Mouse (Mus musculus) lung, postnatal 0 days (tissue): ENCODE measurements around the gene Vpreb3. TPM values are rescaled to one million over a fixed set of nuclear protein-coding genes. Genes with fewer than 3 reads are reported as not detected.

ENCODE experiments used
- ATAC-seq: fragments of 200-750 bp; cut with Nextera tagmentation; 2 replicates; pipeline ENCODE4 v1.8.0; 2017; ENCODE audit warnings: moderate library complexity
- DNase-seq: peaks from one replicate; pipeline ENCODE4 v3.0.0-alpha.2; 2016; ENCODE audit warnings: low spot score
- H3K27ac ChIP-seq: fragments of 300-500 bp; sonication (generic); 2 replicates; pipeline ENCODE4 v1.5.1; 2014; ENCODE audit warnings: antibody characterized with exemption, mild to moderate bottlenecking, low read length, mixed read lengths
- H3K27me3 ChIP-seq: fragments of 300-500 bp; sonication (generic); replicated peaks from 2 replicates; pipeline ENCODE4 v1.6.1; 2014; ENCODE audit warnings: low read length, mixed read lengths; ENCODE audit not compliant: insufficient read depth
- H3K36me3 ChIP-seq: fragments of 300-500 bp; sonication (generic); 2 replicates; pipeline ENCODE4 v1.6.1; 2014; ENCODE audit warnings: low read length, mixed read lengths; ENCODE audit not compliant: insufficient read depth
- H3K4me1 ChIP-seq: fragments of 300-500 bp; sonication (generic); 2 replicates; pipeline ENCODE4 v1.6.1; 2014; ENCODE audit warnings: antibody characterized with exemption, low read depth, low read length, mixed read lengths; ENCODE audit not compliant: insufficient read depth
- H3K4me2 ChIP-seq: fragments of 300-500 bp; sonication (generic); replicated peaks from 2 replicates; pipeline ENCODE4 v1.6.1; 2014; ENCODE audit warnings: low read depth, mild to moderate bottlenecking, low read length, moderate library complexity, mixed read lengths
- H3K4me3 ChIP-seq: fragments of 300-500 bp; sonication (generic); 2 replicates; pipeline ENCODE4 v1.5.1; 2014; ENCODE audit warnings: low read depth, low read length
- H3K9ac ChIP-seq: fragments of 300-500 bp; sonication (generic); replicated peaks from 2 replicates; pipeline ENCODE4 v1.6.1; 2014; ENCODE audit warnings: low read depth, mild to moderate bottlenecking
- H3K9me3 ChIP-seq: fragments of 300-500 bp; sonication (generic); 2 replicates; pipeline ENCODE4 v1.6.1; 2016; ENCODE audit warnings: low read length, mixed read lengths
- CTCF ChIP-seq: IDR thresholded peaks from 2 replicates; pipeline ENCODE4 v1.5.1; 2016; ENCODE audit warnings: antibody characterized with exemption, mild to moderate bottlenecking
- EP300 ChIP-seq: IDR thresholded peaks from 2 replicates; pipeline ENCODE4 v1.6.1; 2016; ENCODE audit warnings: antibody characterized with exemption, mild to moderate bottlenecking, control low read depth
- WGBS: fragments of 180-500 bp; shearing (Covaris S2); extraction: QIAGEN DNeasy Blood & Tissue Kit; methylation state at CpG from one replicate; pipeline ENCODE4 v1.1.7; 2014; 5-methylcytosine and 5-hydroxymethylcytosine counted together
- polyA plus RNA-seq: library from polyadenylated mRNA; unstranded; fragments of >200 nt; fragmentation: Nextera tagmentation; extraction: Ambion mirVana; gene quantifications from 2 replicates; pipeline ENCODE4 v1.2.1, GENCODE M21; 2015

Gene Vpreb3
- polyA plus RNA-seq, 1 experiment from 2014 or later = 8.8 TPM

DNA sequence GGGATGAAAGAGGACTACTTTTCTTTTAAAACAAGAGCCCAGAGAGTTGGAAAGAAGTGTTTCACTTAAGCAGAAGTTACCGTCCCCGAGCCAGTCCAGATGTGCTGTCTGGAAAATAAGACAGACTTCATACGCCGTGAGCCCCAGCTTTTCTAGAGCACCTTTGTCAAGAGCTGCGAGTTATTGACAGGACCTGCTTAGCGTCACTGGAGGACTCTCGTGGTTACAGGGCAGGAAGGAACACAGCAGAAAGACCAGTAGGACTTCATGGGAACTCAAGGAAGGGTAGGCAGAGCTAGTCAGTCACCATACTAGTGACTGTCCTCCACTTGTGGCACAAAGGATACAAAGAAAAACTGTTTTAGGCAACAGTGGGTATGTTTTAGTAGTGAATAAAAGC lies 27.3 kb upstream of the Vpreb3 start:
- no peaks in the 10 kb centered on the region for H3K27me3 ChIP-seq
- H3K36me3 ChIP-seq = no peaks in the 10 kb centered on the region
- H3K4me2 ChIP-seq = no peak overlapping the region
- no peak overlapping the region for H3K4me3 ChIP-seq
- peak overlapping the region; percentile 4 for H3K27ac ChIP-seq
- ATAC-seq = no peak; the same call in 1 of the 2 replicates
- peaks cover 14% of the 10 kb centered on the region; the same call in 1 of the 2 replicates for H3K4me1 ChIP-seq
- H3K9ac ChIP-seq = no peak overlapping the region
- TF ChIP-seq EP300 = no peak
- TF ChIP-seq CTCF = no peak
- H3K9me3 ChIP-seq = no peaks in the 10 kb centered on the region
- peak; percentile 43 for DNase-seq
- WGBS = 62% methylated on average over 7 of the region's 7 CpGs

DNA sequence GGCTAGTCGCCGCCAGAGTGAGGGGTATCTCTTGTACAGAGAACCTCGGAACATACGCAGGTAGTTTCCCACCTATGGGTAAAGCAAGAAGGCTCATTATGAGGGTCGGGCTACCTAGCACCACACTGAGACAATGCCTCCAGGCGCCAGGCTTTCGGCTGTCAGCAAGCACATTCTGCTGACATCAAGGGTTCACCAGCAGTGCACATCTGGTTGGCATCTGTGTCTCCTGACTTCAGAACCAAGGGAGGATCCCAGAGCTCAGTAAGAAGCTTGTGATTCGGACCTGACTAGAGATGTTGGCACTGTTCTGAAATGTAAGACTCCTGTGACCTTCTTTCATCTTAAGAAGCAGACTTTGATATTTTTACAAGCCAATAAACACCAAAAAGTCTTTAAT lies 26.0 kb upstream of the Vpreb3 start:
- ATAC-seq = no peak
- no peaks in the 10 kb centered on the region for H3K27me3 ChIP-seq
- H3K36me3 ChIP-seq = no peaks in the 10 kb centered on the region
- DNase-seq = no peak
- no peak overlapping the region for H3K4me3 ChIP-seq
- TF ChIP-seq CTCF = no peak
- TF ChIP-seq EP300 = no peak
- no peak overlapping the region for H3K27ac ChIP-seq
- no peaks in the 10 kb centered on the region for H3K9me3 ChIP-seq
- no peak overlapping the region for H3K9ac ChIP-seq
- H3K4me1 ChIP-seq = peaks cover 18% of the 10 kb centered on the region; the same call in 1 of the 2 replicates
- H3K4me2 ChIP-seq = no peak overlapping the region
- WGBS = 84% methylated on average over 8 of the region's 8 CpGs

DNA sequence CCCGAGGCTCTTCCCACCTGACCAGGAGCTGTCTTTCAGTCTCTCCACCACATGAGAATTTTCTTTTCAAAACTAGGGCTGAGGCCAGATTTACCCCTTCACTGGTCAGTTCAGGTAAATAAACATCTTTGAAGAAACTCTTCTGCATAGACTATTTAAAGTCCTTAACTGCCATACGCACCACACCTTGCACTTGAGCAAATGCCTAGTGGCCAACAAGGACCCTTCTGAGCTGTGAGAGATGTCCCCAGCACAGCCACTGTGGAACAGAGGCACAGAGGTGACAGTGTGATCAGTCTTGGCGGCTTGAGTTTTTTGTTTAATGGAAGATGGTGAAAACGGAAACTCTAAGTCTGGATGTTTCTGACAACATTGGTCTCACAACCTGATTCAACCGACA lies 23.8 kb upstream of the Vpreb3 start:
- H3K27me3 ChIP-seq = no peaks in the 10 kb centered on the region
- H3K27ac ChIP-seq = peak overlapping the region; percentile 43
- WGBS = 44% methylated on average over 5 of the region's 5 CpGs
- H3K4me2 ChIP-seq = no peak overlapping the region
- H3K36me3 ChIP-seq = no peaks in the 10 kb centered on the region
- DNase-seq (peak; percentile 78), ATAC-seq (peak; percentile 55)
- TF ChIP-seq EP300 (peak; percentile 85), CTCF (no peak)
- H3K4me1 ChIP-seq = peaks cover 21% of the 10 kb centered on the region; the same call in 1 of the 2 replicates
- H3K9ac ChIP-seq = no peak overlapping the region
- H3K4me3 ChIP-seq = no peak overlapping the region
- no peaks in the 10 kb centered on the region for H3K9me3 ChIP-seq

DNA sequence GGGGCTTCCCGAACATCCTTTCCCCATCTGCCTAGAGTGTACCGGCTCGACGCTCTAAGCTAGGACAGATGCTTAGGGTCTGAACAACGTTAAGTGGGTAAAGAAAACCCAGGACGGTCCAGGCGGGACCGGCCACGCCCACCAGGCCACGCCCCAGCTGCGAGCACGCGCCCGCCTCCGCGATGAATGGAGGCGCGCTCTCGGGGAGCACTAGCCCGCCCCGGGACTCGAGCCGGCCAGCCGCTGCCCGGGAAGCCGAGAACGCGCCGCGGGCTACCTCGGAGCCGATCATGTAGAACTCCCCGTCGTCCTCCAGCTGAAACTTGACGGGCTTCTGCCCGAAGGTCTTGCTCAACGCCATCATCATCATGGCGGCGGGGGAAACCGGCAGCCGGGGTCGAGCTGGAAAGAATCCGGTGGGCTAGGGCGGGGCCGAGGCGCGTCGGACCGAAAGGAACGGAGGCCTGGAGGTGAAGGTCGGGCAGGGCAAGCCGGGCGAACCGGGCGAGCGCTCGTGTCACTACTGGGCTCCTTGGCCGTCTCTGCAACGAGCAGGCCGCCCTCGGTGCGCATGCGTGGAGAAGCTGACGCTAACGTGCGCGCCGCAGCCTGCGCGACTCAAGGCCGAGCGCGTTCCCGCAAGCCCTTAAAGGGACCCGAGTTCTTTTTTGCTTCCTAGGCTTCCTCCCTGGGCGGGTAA lies 21.7 kb upstream of the Vpreb3 start, which contains the start of gene Smarcb1:
Smarcb1 (minus strand) TSS at position 592 of the 700 bp plus-strand sequence.
- peaks cover 21% of the 10 kb centered on the region; the same call in 1 of the 2 replicates for H3K4me1 ChIP-seq
- peak within 1 kb of the TSS; percentile 94 for H3K27ac ChIP-seq
- peak within 1 kb of the TSS; percentile 98 for H3K4me3 ChIP-seq
- TF ChIP-seq EP300 (no peak), CTCF (no peak)
- no peaks in the 10 kb centered on the region for H3K27me3 ChIP-seq
- no peaks in the 10 kb centered on the region for H3K9me3 ChIP-seq
- peak within 1 kb of the TSS; percentile 86 for H3K4me2 ChIP-seq
- WGBS = under 1% methylated on average over 69 of the region's 76 CpGs
- H3K9ac ChIP-seq = peak within 1 kb of the TSS; percentile 76
- ATAC-seq = peak; percentile 91
- H3K36me3 ChIP-seq = no peaks in the 10 kb centered on the region
- DNase-seq = peak; percentile 99

DNA sequence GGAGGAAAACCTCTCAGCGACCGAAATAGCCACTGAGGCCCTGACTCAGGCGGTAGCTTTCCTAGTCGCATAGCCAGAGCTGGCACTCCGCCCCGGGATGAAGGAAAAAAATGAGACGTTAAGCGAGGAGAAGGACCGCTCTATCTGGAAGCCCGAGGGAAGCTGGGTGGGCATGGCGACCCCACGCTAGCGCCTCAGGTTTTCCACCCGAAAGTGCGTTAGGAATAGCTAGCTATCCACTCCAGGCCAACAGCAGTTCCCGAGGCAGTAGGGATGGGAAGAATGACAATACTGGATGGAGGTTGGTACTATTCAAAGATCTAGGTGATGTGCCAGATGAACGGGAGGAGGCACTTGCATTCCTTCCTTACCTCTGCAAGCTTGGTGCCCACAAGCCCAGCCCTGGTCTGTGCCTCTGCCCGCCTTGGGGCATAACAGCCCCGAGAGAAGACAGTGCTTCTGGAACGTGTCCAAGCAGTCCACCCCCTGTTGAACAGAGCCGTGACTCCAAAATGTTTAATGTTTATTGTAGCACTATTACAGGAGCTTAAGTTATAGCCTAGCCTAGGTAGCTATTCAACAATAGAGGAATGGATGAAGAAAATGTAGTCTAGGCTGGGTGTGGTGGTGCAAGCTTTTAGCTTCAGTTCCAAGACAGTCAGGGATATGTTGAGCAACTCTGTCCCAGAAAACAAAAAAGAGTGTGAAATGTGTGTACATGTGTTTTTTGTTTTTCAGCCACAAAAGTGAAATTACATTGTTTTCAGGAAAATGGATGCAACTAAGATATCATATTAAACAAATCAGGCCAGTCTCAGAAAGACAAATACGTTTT lies 20.9 kb upstream of the Vpreb3 start:
- ATAC-seq (peak; percentile 12; the same call in 1 of the 2 replicates), DNase-seq (peak; percentile 60)
- peak overlapping the region; percentile 94 for H3K27ac ChIP-seq
- TF ChIP-seq EP300 (no peak), CTCF (no peak)
- peak overlapping the region; percentile 98 for H3K4me3 ChIP-seq
- H3K9me3 ChIP-seq = no peaks in the 10 kb centered on the region
- no peaks in the 10 kb centered on the region for H3K36me3 ChIP-seq
- peaks cover 21% of the 10 kb centered on the region; the same call in 1 of the 2 replicates for H3K4me1 ChIP-seq
- 3% methylated on average over 22 of the region's 22 CpGs for WGBS
- H3K27me3 ChIP-seq = no peaks in the 10 kb centered on the region
- H3K9ac ChIP-seq = peak overlapping the region; percentile 76
- peak overlapping the region; percentile 86 for H3K4me2 ChIP-seq

GRCm38 (mm10) chr10:75924324-75924723 lies 18.5 kb upstream of the Vpreb3 start:
- Histone ChIP-seq H3K9ac (no peak overlapping the region), H3K4me2 (no peak overlapping the region), H3K4me3 (no peak overlapping the region), H3K9me3 (no peaks in the 10 kb centered on the region), H3K27me3 (no peaks in the 10 kb centered on the region), H3K4me1 (peaks cover 12% of the 10 kb centered on the region; the same call in 1 of the 2 replicates), H3K36me3 (0 out of 2 replicates have a peak, but pooled peaks cover 5% of the 10 kb centered on the region), H3K27ac (no peak overlapping the region)
- TF ChIP-seq EP300 = no peak
- TF ChIP-seq CTCF = peak; percentile 60
- 54% methylated on average over 2 of the region's 2 CpGs for WGBS
- DNase-seq (no peak), ATAC-seq (no peak)
